Mouse (Mus musculus) midbrain, embryonic 10.5 days (tissue): ENCODE results near the gene Best1. TPM values are rescaled to one million over a fixed set of nuclear protein-coding genes. Genes with fewer than 3 reads are reported as not detected.
A peak's percentile ranks its signal among the peaks of the same experiment; 100 is the strongest.

Source experiments
- DNase-seq: peaks from one replicate; pipeline ENCODE4 v3.0.0-alpha.2; 2017; ENCODE audit warnings: low spot score
- H3K27ac ChIP-seq: fragments of 300-500 bp; sonication (generic); replicated peaks from 2 replicates; pipeline ENCODE4 v1.5.1; 2016; ENCODE audit warnings: mild to moderate bottlenecking
- H3K27me3 ChIP-seq: fragments of 300-500 bp; sonication (generic); 2 replicates; pipeline ENCODE4 v1.6.1; 2016; ENCODE audit warnings: low read depth, mild to moderate bottlenecking; ENCODE audit not compliant: poor library complexity, severe bottlenecking
- H3K36me3 ChIP-seq: fragments of 300-500 bp; sonication (generic); 2 replicates; pipeline ENCODE4 v1.6.1; 2016; ENCODE audit warnings: mild to moderate bottlenecking, moderate library complexity
- H3K4me1 ChIP-seq: fragments of 300-500 bp; sonication (generic); 2 replicates; pipeline ENCODE4 v1.6.1; 2016
- H3K4me3 ChIP-seq: fragments of 300-500 bp; sonication (generic); 2 replicates; pipeline ENCODE4 v1.5.1; 2016; ENCODE audit warnings: mild to moderate bottlenecking, moderate library complexity
- H3K9me3 ChIP-seq: fragments of 300-500 bp; sonication (generic); replicated peaks from 2 replicates; pipeline ENCODE4 v1.6.1; 2016; ENCODE audit warnings: mild to moderate bottlenecking
- WGBS: fragments of 180-500 bp; shearing (Covaris S2); methylation state at CpG from one replicate; pipeline ENCODE4 v1.1.7; 2016; 5-methylcytosine and 5-hydroxymethylcytosine counted together
- polyA plus RNA-seq: library from polyadenylated mRNA; unstranded; fragments of >200 nt; fragmentation: Nextera tagmentation; extraction: Ambion mirVana; gene quantifications from 2 replicates; pipeline ENCODE4 v1.2.1, GENCODE M21; 2016

The Best1 gene
- polyA plus RNA-seq, 1 experiment from 2014 or later: 2.0 TPM

- H3K36me3 ChIP-seq: no peaks in the 10 kb centered on the region
- H3K27ac ChIP-seq: no peak overlapping the region
- peaks cover 11% of the 10 kb centered on the region for H3K4me1 ChIP-seq
- H3K9me3 ChIP-seq: 0 out of 2 replicates have a peak, but pooled peaks cover 2% of the 10 kb centered on the region
- no peak overlapping the region for H3K4me3 ChIP-seq
- H3K27me3 ChIP-seq: peaks cover 3% of the 10 kb centered on the region
- WGBS: 76% methylated on average over 12 of the region's 12 CpGs
- no peak for DNase-seq
Observed at GRCm38 (mm10) chr19:9997204-9998062, 4.0 kb downstream of the Best1 start.

- WGBS: 8% methylated on average over 17 of the region's 17 CpGs
- H3K4me1 ChIP-seq: peaks cover 16% of the 10 kb centered on the region
- H3K27me3 ChIP-seq: peaks cover 9% of the 10 kb centered on the region
- H3K27ac ChIP-seq: peak overlapping the region; percentile 79
- no peaks in the 10 kb centered on the region for H3K9me3 ChIP-seq
- peak overlapping the region; percentile 49 for H3K4me3 ChIP-seq
- DNase-seq: peak; percentile 94
- no peaks in the 10 kb centered on the region for H3K36me3 ChIP-seq
Observed at GRCm38 (mm10) chr19:9993036-9993656, 8.3 kb downstream of the Best1 start.

DNA sequence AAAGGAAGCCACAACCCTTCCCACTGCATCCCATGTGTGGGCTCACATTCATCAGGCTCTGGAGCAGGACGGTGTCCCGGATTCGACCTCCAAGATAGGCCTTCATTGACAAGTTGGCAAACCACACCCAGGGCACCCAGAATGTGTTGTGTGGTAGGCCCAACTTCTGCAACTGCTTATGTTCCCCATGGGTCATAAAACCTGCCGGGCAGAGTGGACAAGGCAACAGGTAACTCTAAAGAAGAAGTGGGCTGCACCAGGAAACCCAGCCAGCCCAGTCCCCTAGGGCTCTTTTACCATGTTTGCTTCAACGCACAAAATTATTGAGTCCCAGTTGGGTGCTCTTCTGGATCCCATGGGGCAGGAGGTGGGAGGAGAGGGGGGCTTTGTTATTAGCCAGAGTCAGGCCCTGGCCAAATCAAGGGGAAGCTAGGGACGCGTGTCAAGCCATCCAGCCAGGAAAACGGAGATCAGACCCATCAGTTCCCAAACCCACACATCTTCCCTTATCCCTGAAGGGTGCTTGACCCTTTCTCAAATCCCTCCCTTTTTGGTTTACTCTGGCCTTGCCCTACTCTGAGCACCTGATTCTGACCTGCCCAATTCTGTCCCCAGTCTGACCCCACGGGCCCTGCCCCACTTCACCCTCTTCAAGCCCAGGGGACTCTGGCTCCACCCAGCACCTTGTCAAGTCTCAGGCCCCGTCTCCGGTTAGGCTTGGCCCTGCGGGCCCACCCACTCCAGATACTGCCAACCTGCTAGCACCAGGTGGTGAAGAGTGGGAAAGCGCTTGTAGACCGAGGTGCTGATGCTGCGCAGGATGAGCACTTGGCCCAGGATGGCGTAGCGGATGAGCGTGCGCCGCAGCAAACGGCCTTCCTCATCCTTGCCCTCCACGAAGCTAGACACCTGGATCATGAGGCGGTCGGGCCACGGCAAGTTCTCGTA lies 9.1 kb downstream of the Best1 start:
- no peak for DNase-seq
- no peaks in the 10 kb centered on the region for H3K9me3 ChIP-seq
- no peaks in the 10 kb centered on the region for H3K36me3 ChIP-seq
- H3K4me3 ChIP-seq: peak overlapping the region; percentile 49
- peak overlapping the region; percentile 79 for H3K27ac ChIP-seq
- H3K27me3 ChIP-seq: peaks cover 9% of the 10 kb centered on the region
- 45% methylated on average over 26 of the region's 26 CpGs for WGBS
- H3K4me1 ChIP-seq: peaks cover 19% of the 10 kb centered on the region

- Histone ChIP-seq H3K4me1 (peaks cover 23% of the 10 kb centered on the region), H3K27me3 (peaks cover 9% of the 10 kb centered on the region), H3K36me3 (peaks cover 2% of the 10 kb centered on the region), H3K27ac (no peak overlapping the region), H3K4me3 (no peak overlapping the region), H3K9me3 (no peaks in the 10 kb centered on the region)
- 23% methylated on average over 5 of the region's 5 CpGs for WGBS
- DNase-seq: peak; percentile 81
Observed at GRCm38 (mm10) chr19:9991304-9991703, 10.1 kb downstream of the Best1 start.

DNA sequence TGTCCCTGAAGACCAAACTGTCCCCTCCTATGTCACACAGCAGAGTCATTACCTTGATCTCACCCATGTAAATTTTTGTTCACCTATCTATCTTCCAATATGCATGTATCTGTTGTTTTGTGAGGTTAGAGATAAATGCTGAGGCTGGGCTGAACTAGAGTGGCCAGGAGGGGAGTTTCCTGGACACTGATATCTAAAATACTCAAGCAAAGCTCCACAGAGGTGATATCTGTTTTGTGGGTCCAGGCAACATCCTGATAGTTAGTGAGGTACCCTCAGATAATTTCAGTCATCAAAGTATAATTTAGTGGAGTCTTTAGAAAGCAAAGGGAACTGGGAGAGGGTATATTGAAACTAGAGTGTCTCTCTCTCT lies 11.6 kb downstream of the Best1 start:
- Histone ChIP-seq H3K4me1 (peaks cover 23% of the 10 kb centered on the region), H3K27me3 (peaks cover 9% of the 10 kb centered on the region), H3K4me3 (no peak overlapping the region), H3K9me3 (no peaks in the 10 kb centered on the region), H3K27ac (no peak overlapping the region), H3K36me3 (peaks cover 16% of the 10 kb centered on the region)
- no peak for DNase-seq

GRCm38 (mm10) chr19:9989171-9989883 lies 12.1 kb downstream of the Best1 start:
- Histone ChIP-seq H3K27ac (no peak overlapping the region), H3K9me3 (no peaks in the 10 kb centered on the region), H3K4me3 (no peak overlapping the region), H3K27me3 (peaks cover 9% of the 10 kb centered on the region), H3K4me1 (peaks cover 25% of the 10 kb centered on the region), H3K36me3 (peaks cover 22% of the 10 kb centered on the region)
- DNase-seq: no peak
- 69% methylated on average over 17 of the region's 17 CpGs for WGBS

GRCm38 (mm10) chr19:9987593-9987992 lies 13.8 kb downstream of the Best1 start:
- peaks cover 27% of the 10 kb centered on the region for H3K36me3 ChIP-seq
- DNase-seq: no peak
- no peaks in the 10 kb centered on the region for H3K9me3 ChIP-seq
- no peak overlapping the region for H3K27ac ChIP-seq
- peaks cover 7% of the 10 kb centered on the region for H3K27me3 ChIP-seq
- no peak overlapping the region for H3K4me3 ChIP-seq
- peaks cover 28% of the 10 kb centered on the region for H3K4me1 ChIP-seq

DNA sequence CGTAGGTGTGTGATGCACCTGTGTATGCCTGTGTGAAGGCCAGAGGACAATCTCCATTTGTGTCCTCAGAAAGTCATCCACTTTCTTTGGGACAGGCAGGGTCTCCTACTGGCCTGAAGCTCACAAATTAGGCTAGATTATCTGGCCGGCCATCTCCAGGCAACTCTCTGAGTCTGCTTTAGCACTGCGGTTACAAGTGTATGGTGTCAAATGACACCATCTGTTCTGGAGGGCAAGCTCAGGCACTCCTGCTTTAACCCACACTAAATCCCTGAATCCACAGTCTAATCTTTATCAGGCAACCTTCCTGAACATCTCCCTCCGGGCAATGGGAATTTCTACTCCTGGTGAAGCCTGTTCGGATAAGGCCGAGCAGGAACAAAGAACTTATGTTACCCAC lies 14.2 kb downstream of the Best1 start:
- DNase-seq: no peak
- Histone ChIP-seq H3K36me3 (peaks cover 27% of the 10 kb centered on the region), H3K4me1 (peaks cover 27% of the 10 kb centered on the region), H3K4me3 (no peak overlapping the region), H3K27ac (no peak overlapping the region), H3K9me3 (no peaks in the 10 kb centered on the region), H3K27me3 (peaks cover 3% of the 10 kb centered on the region)
- WGBS: 57% methylated on average over 6 of the region's 6 CpGs

DNA sequence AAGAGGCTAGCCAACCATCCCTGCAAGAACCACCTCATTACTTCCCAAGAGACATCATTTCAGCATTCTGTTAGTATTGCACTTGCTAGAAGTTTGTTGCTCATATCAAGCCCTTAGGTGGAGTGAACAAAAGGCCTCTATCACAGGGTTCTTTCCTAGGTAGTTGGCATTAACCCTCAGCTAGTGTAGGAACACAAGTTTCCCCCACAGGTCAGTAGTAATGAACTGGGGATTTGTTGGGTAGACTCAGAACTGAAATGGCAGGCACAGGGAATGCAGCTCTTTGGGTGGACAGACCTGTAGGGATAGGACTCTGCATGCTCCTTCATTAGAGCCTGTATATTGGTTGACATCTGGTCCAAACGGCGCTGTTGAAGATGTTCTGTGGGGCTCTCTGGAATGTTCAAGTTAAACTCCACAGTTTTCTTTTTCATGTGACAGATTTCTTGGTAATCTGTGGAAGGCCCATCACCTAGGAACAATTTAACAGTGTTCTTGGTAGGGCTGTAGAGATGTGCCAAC lies 15.5 kb downstream of the Best1 start:
- peaks cover 27% of the 10 kb centered on the region for H3K36me3 ChIP-seq
- H3K27me3 ChIP-seq: no peaks in the 10 kb centered on the region
- DNase-seq: no peak
- peaks cover 35% of the 10 kb centered on the region for H3K4me1 ChIP-seq
- no peak overlapping the region for H3K4me3 ChIP-seq
- no peak overlapping the region for H3K27ac ChIP-seq
- H3K9me3 ChIP-seq: no peaks in the 10 kb centered on the region
- WGBS: 83% methylated on average over 2 of the region's 2 CpGs

DNA sequence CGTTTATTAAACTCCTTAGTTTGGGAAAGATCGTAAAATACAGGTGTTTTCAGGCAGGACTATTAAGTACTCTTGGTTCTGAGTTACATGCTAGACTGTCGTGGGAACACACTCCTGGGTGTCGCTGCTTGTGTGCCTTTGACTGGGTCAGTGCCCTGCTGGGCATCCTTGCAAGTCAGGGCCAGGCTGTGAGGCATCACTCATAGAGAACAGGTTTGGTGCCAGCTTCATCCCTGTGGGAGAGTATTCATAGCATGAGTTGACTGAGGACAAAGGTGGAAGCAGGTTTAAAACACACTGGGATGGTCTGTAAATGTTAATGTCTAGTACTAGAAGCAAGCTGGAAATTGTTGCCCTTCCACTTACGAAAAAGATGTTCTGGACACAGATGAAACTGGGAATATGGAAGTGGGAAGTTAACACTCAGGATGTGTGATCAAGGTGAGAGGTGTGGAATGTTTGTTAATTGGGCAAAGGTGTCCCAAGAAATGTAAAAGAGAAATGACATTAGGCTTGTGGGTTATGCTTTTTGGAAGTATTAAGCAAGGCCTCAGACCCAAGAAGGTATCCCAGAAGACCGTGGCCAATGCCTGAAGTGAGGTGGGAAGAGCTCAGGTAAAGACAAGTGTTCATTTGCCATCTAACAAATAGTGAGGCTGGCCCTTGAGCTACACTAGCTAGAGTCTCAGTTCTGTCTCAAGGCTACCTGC lies 16.1 kb downstream of the Best1 start:
- 92% methylated on average over 6 of the region's 6 CpGs for WGBS
- Histone ChIP-seq H3K27ac (no peak overlapping the region), H3K36me3 (peaks cover 27% of the 10 kb centered on the region), H3K4me3 (no peak overlapping the region), H3K9me3 (no peaks in the 10 kb centered on the region), H3K27me3 (no peaks in the 10 kb centered on the region), H3K4me1 (peaks cover 33% of the 10 kb centered on the region)
- DNase-seq: no peak

DNA sequence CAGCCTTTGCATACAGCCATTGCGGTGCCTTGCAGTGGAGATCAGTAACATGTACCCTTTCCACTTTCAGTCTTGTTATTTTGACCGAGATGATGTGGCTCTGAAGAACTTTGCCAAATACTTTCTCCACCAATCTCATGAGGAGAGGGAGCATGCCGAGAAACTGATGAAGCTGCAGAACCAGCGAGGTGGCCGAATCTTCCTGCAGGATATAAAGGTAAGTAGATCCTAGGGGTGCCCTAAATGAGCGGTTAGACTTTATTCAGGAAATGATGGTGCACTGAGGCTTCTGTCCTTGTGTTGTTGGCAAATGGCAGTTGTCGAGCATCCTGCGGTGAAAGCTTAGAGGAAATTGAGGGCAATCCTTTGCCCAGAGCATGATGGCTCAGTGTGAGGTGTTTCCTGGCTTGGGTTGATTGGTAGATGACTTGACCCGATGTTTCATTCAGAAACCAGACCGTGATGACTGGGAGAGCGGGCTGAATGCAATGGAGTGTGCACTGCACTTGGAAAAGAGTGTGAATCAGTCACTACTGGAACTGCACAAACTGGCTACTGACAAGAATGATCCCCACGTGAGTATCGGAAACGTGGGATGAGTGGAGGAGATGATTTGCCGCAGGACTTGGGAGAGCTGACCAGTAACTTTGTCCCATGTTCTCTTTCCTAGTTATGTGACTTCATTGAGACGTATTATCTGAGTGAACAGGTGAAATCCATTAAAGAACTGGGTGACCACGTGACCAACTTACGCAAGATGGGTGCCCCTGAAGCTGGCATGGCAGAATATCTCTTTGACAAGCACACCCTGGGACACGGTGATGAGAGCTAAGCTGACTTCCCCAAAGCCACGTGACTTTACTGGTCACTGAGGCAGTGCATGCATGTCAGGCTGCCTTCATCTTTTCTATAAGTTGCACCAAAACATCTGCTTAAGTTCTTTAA lies 17.1 kb downstream of the Best1 start:
- no peak for DNase-seq
- Histone ChIP-seq H3K9me3 (no peaks in the 10 kb centered on the region), H3K36me3 (peaks cover 27% of the 10 kb centered on the region), H3K4me1 (peaks cover 30% of the 10 kb centered on the region), H3K27ac (no peak overlapping the region), H3K27me3 (no peaks in the 10 kb centered on the region), H3K4me3 (peak overlapping the region; percentile 92)
- 95% methylated on average over 20 of the region's 20 CpGs for WGBS
